Mouse (Mus musculus) forebrain, embryonic 10.5 days (tissue): Measurements from ENCODE around the gene Dusp12. TPM values are rescaled to one million over a fixed set of nuclear protein-coding genes. Genes with fewer than 3 reads are reported as not detected.

Experiments used
- DNase-seq: peaks from one replicate; pipeline ENCODE4 v3.0.0-alpha.2; 2017; ENCODE audit warnings: low spot score; ENCODE audit errors: extremely low spot score
- H3K27ac ChIP-seq: fragments of 300-500 bp; sonication (generic); 2 replicates; pipeline ENCODE4 v1.5.1; 2016; ENCODE audit warnings: mild to moderate bottlenecking
- H3K27me3 ChIP-seq: fragments of 300-500 bp; sonication (generic); 2 replicates; pipeline ENCODE4 v1.6.1; 2016; ENCODE audit warnings: mild to moderate bottlenecking; ENCODE audit not compliant: poor library complexity, severe bottlenecking
- H3K36me3 ChIP-seq: fragments of 300-500 bp; sonication (generic); replicated peaks from 2 replicates; pipeline ENCODE4 v1.6.1; 2016; ENCODE audit warnings: mild to moderate bottlenecking, moderate library complexity
- H3K4me1 ChIP-seq: fragments of 300-500 bp; sonication (generic); 2 replicates; pipeline ENCODE4 v1.6.1; 2016
- H3K4me3 ChIP-seq: fragments of 300-500 bp; sonication (generic); 2 replicates; pipeline ENCODE4 v1.5.1; 2016; ENCODE audit warnings: mild to moderate bottlenecking, moderate library complexity
- H3K9me3 ChIP-seq: fragments of 300-500 bp; sonication (generic); 2 replicates; pipeline ENCODE4 v1.6.1; 2016; ENCODE audit warnings: mild to moderate bottlenecking, moderate library complexity
- WGBS: fragments of 180-500 bp; shearing (Covaris S2); methylation state at CpG from one replicate; pipeline ENCODE4 v1.1.7; 2016; 5-methylcytosine and 5-hydroxymethylcytosine counted together
- polyA plus RNA-seq: library from polyadenylated mRNA; unstranded; fragments of >200 nt; fragmentation: Nextera tagmentation; extraction: Ambion mirVana; gene quantifications from 2 replicates; pipeline ENCODE4 v1.2.1, GENCODE M21; 2016

The Dusp12 gene
- polyA plus RNA-seq: 30.9 and 33.2 TPM in 2 replicates

GRCm38 (mm10) chr1:170884978-170885561, at the start of gene Dusp12, which contains the start of gene Gm26620:
Gene Dusp12, minus strand, starts transcription at chr1:170885540.
Gene Gm26620, plus strand, starts transcription at chr1:170885065.
- H3K9me3 ChIP-seq: no peaks in the 10 kb centered on the region
- no peaks in the 10 kb centered on the region for H3K27me3 ChIP-seq
- WGBS: under 1% methylated on average over 46 of the region's 46 CpGs
- peak within 1 kb of the TSS; percentile 77 for H3K4me3 ChIP-seq
- DNase-seq: peak; percentile 84
- peaks cover 22% of the 10 kb centered on the region for H3K36me3 ChIP-seq
- peak within 1 kb of the TSS; percentile 91 for H3K27ac ChIP-seq
- peaks cover 25% of the 10 kb centered on the region for H3K4me1 ChIP-seq

- no peaks in the 10 kb centered on the region for H3K9me3 ChIP-seq
- DNase-seq: no peak
- no peak overlapping the region for H3K4me3 ChIP-seq
- no peak overlapping the region for H3K27ac ChIP-seq
- 87% methylated on average over 2 of the region's 2 CpGs for WGBS
- no peaks in the 10 kb centered on the region for H3K4me1 ChIP-seq
- H3K36me3 ChIP-seq: no peaks in the 10 kb centered on the region
- H3K27me3 ChIP-seq: no peaks in the 10 kb centered on the region
Observed at GRCm38 (mm10) chr1:170934383-170934782, 49.0 kb upstream of the Dusp12 start.

- H3K27me3 ChIP-seq: no peaks in the 10 kb centered on the region
- H3K9me3 ChIP-seq: no peaks in the 10 kb centered on the region
- no peak overlapping the region for H3K4me3 ChIP-seq
- no peak for DNase-seq
- no peaks in the 10 kb centered on the region for H3K4me1 ChIP-seq
- 83% methylated on average over 1 of the region's 1 CpGs for WGBS
- H3K36me3 ChIP-seq: no peaks in the 10 kb centered on the region
- no peak overlapping the region for H3K27ac ChIP-seq
Observed at GRCm38 (mm10) chr1:170933940-170934339, 48.6 kb upstream of the Dusp12 start.

DNA sequence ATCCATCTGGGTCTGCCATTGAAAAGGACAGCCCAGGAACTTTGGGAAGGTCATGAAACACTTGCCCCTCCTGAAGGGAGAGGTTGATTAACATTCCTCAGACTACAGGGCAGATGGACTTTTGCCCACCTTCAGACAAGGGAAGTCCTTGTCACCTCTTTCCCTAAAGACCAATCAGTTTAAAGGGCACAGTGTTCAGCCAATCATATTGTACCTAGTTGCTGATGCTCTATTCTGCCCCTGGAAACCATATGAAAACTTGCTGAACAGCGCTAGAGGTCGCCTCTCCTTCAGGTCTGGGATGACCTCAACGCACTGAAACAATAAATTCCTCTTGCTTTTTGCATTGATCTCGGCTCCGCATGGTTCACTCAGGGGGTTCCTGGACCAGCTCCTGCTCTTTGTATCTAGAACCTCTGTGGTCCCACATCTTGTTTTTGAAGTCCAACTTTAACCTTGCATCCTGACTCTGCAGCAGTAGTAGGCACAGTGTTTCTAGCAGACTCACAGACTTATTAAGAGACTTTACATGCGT, 48.1 kb upstream of the Dusp12 start:
- 73% methylated on average over 6 of the region's 6 CpGs for WGBS
- Histone ChIP-seq H3K4me3 (no peak overlapping the region), H3K27ac (no peak overlapping the region), H3K9me3 (no peaks in the 10 kb centered on the region), H3K27me3 (no peaks in the 10 kb centered on the region), H3K4me1 (no peaks in the 10 kb centered on the region), H3K36me3 (no peaks in the 10 kb centered on the region)
- no peak for DNase-seq

DNA sequence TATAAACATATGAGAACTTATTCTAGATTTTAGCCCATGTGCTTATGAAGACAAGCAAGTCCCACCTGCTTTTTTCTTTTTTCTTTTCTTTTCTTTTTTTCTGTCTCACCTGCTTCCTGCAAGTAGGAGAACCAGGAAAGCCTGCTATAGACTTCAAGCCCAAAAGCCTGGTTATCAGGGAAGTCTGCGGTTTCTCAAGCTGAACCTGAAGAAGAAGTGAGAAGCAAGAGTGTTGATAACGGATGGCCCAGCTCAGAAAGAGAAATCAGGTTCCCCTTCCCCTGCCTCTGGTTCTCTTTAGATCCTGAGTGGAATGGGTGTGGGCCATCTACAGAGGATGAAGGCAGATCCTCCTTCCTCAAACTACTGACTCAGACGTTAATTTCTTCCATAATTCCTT, 46.7 kb upstream of the Dusp12 start:
- H3K9me3 ChIP-seq: no peaks in the 10 kb centered on the region
- no peaks in the 10 kb centered on the region for H3K4me1 ChIP-seq
- no peak overlapping the region for H3K27ac ChIP-seq
- no peaks in the 10 kb centered on the region for H3K36me3 ChIP-seq
- no peaks in the 10 kb centered on the region for H3K27me3 ChIP-seq
- DNase-seq: no peak
- no peak overlapping the region for H3K4me3 ChIP-seq
- WGBS: 80% methylated on average over 3 of the region's 3 CpGs

DNA sequence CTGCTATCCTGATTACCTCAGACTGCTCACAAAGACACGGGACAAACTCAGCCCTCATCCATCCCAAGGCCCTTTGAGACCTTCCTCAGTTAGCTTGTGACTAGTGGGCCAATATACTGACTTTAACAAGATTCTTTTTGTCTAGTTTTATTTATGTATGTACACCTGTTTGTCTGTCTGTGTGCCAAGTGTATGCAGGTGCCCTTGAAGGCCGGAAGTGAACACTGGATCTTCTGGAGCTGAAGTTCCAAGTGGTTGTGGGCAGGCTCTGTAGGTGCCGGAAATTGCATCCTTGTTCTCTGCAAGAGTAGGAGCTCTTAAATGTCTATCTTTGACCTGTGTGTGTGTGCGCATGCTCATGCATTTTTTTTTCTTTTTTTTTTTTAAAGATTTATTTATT, 43.9 kb upstream of the Dusp12 start:
- H3K9me3 ChIP-seq: no peaks in the 10 kb centered on the region
- no peaks in the 10 kb centered on the region for H3K27me3 ChIP-seq
- H3K4me1 ChIP-seq: no peaks in the 10 kb centered on the region
- DNase-seq: no peak
- H3K36me3 ChIP-seq: no peaks in the 10 kb centered on the region
- 88% methylated on average over 4 of the region's 4 CpGs for WGBS
- H3K27ac ChIP-seq: no peak overlapping the region
- H3K4me3 ChIP-seq: no peak overlapping the region

GRCm38 (mm10) chr1:170928467-170928866, 43.1 kb upstream of the Dusp12 start:
- H3K27me3 ChIP-seq: no peaks in the 10 kb centered on the region
- H3K27ac ChIP-seq: no peak overlapping the region
- H3K4me1 ChIP-seq: no peaks in the 10 kb centered on the region
- no peak overlapping the region for H3K4me3 ChIP-seq
- H3K9me3 ChIP-seq: no peaks in the 10 kb centered on the region
- DNase-seq: no peak
- 90% methylated on average over 2 of the region's 2 CpGs for WGBS
- no peaks in the 10 kb centered on the region for H3K36me3 ChIP-seq

GRCm38 (mm10) chr1:170927378-170927777, 42.0 kb upstream of the Dusp12 start, which contains the start of gene Fcrla:
Gene Fcrla, minus strand, starts transcription at chr1:170927583.
- DNase-seq: no peak
- WGBS: 83% methylated on average over 3 of the region's 3 CpGs
- Histone ChIP-seq H3K27ac (no peak within 1 kb of the TSS), H3K27me3 (no peaks in the 10 kb centered on the region), H3K4me1 (no peaks in the 10 kb centered on the region), H3K36me3 (no peaks in the 10 kb centered on the region), H3K9me3 (no peaks in the 10 kb centered on the region), H3K4me3 (no peak within 1 kb of the TSS)

- Histone ChIP-seq H3K4me1 (no peaks in the 10 kb centered on the region), H3K36me3 (no peaks in the 10 kb centered on the region)
- 68% methylated on average over 6 of the region's 6 CpGs for WGBS
Observed at GRCm38 (mm10) chr1:170926941-170927340, 41.6 kb upstream of the Dusp12 start.

GRCm38 (mm10) chr1:170924485-170924884, 39.1 kb upstream of the Dusp12 start:
- H3K9me3 ChIP-seq: no peaks in the 10 kb centered on the region
- H3K27me3 ChIP-seq: no peaks in the 10 kb centered on the region
- no peak for DNase-seq
- WGBS: 85% methylated on average over 6 of the region's 6 CpGs
- no peaks in the 10 kb centered on the region for H3K36me3 ChIP-seq
- no peaks in the 10 kb centered on the region for H3K4me1 ChIP-seq
- H3K27ac ChIP-seq: no peak overlapping the region
- no peak overlapping the region for H3K4me3 ChIP-seq

More at GRCm38 (mm10) chr1:170926941-170927340, 41.6 kb upstream of the Dusp12 start:
- H3K4me3 ChIP-seq: no peak overlapping the region
- H3K27ac ChIP-seq: no peak overlapping the region
- DNase-seq: no peak
- H3K27me3 ChIP-seq: no peaks in the 10 kb centered on the region
- H3K9me3 ChIP-seq: no peaks in the 10 kb centered on the region

- Histone ChIP-seq H3K4me1 (no peaks in the 10 kb centered on the region), H3K27me3 (no peaks in the 10 kb centered on the region), H3K9me3 (no peaks in the 10 kb centered on the region), H3K4me3 (no peak overlapping the region), H3K27ac (no peak overlapping the region), H3K36me3 (no peaks in the 10 kb centered on the region)
- DNase-seq: no peak
- WGBS: 95% methylated on average over 8 of the region's 8 CpGs
Observed at GRCm38 (mm10) chr1:170919308-170919707, 34.0 kb upstream of the Dusp12 start.

DNA sequence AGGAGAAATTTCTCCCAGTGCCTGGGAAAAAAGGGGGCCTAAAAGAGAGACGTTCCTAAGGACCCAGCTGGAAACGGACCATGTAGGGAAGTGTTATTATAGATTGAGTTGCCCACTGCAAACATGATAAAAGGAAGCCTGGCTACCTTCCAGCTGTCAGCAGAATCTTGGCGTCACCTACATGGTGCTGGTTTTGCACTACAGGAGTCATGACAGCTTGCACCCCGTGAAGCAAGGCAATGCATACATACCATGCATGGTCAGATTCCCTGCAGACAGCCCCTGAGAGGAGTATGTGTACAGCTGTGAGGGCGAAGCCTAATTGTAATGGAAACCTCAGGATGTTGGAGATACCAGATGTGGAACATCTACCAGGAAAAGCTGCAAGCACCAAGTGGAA, 30.3 kb upstream of the Dusp12 start:
- no peak overlapping the region for H3K4me3 ChIP-seq
- no peaks in the 10 kb centered on the region for H3K36me3 ChIP-seq
- no peaks in the 10 kb centered on the region for H3K9me3 ChIP-seq
- H3K4me1 ChIP-seq: no peaks in the 10 kb centered on the region
- peaks cover 2% of the 10 kb centered on the region; the same call in 1 of the 2 replicates for H3K27me3 ChIP-seq
- no peak overlapping the region for H3K27ac ChIP-seq
- 86% methylated on average over 5 of the region's 5 CpGs for WGBS
- no peak for DNase-seq

- peaks cover 28% of the 10 kb centered on the region for H3K27me3 ChIP-seq
- H3K9me3 ChIP-seq: no peaks in the 10 kb centered on the region
- H3K4me1 ChIP-seq: peaks cover 7% of the 10 kb centered on the region
- H3K36me3 ChIP-seq: no peaks in the 10 kb centered on the region
- WGBS: 68% methylated on average over 5 of the region's 5 CpGs
- H3K27ac ChIP-seq: no peak within 1 kb of the TSS
- no peak for DNase-seq
- H3K4me3 ChIP-seq: no peak within 1 kb of the TSS
Observed at GRCm38 (mm10) chr1:170912891-170913615, 27.7 kb upstream of the Dusp12 start, which contains the start of gene Fcrlb. Gene Fcrlb, minus strand, starts transcription at chr1:170912941.
